ENCODE assay signal across 15 mouse cellular contexts in the genomic region with DNA sequence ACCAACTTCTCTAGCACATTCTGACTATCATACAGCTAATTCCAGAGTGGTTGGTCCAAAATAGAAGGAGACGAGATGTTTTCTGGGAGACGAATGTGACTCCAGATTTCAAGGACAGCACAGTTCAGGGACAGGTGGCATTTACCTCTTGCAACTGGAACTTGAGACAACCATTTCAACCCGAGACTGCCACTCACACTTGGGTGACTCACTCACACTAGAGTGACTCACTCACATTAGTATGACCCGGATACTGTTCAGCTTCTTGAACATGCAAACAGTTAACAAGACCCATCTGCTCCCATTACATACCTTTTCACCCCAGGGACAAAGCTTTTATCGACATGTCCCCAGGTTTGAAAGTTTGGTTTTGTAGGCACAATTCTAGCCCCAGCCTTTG. TPM values are rescaled to one million over a fixed set of nuclear protein-coding genes. Genes with fewer than 3 reads are reported as not detected.
"Had no signal": no experiment of that assay in that cellular context is flagged by ENCODE, and none has a peak within 500 bp of the region (broad histone marks: within the 10 kb centered on the region; RNA-seq: fewer than 3 reads in every experiment).

No protein-coding gene starts in this region.

- DNase-seq: kidney, adult 9 months; kidney, postnatal 36 days; layer of hippocampus, adult 9-11 months; layer of hippocampus, postnatal 36 days; left cerebral cortex, postnatal 4 days; lung, adult 18-20 months; lung, postnatal 4 days; midbrain, embryonic 14.5 days; thymus, adult 2 months; thymus, postnatal 25 days had no signal

- H3K4me1 ChIP-seq: midbrain, embryonic 10.5 days; neural tube, embryonic 12.5 days had no signal

- H3K4me3 ChIP-seq: limb, embryonic 13.5 days; midbrain, embryonic 10.5 days; neural tube, embryonic 12.5 days had no signal

- H3K27ac ChIP-seq: kidney, postnatal 0 days; limb, embryonic 13.5 days; liver, embryonic 14.5 days; midbrain, embryonic 10.5 days; neural tube, embryonic 12.5 days had no signal

- H3K9me3 ChIP-seq: limb, embryonic 13.5 days; midbrain, embryonic 10.5 days; neural tube, embryonic 12.5 days had no signal

- H3K27me3 ChIP-seq: limb, embryonic 13.5 days; neural tube, embryonic 12.5 days had no signal

- H3K4me2 ChIP-seq: limb, embryonic 13.5 days; neural tube, embryonic 12.5 days had no signal

- H3K9ac ChIP-seq: limb, embryonic 13.5 days; liver, embryonic 14.5 days; neural tube, embryonic 12.5 days had no signal

- H3K36me3 ChIP-seq: limb, embryonic 13.5 days; midbrain, embryonic 10.5 days; neural tube, embryonic 12.5 days had no signal

RNA-seq across cellular contexts. Expression of a gene that starts 12.2 kb away (rescaled TPM):
- polyA plus RNA-seq: midbrain, embryonic 14.5 days had no signal
